Mouse (Mus musculus) layer of hippocampus, adult 11-12 months (tissue): ENCODE data around the gene Gng7.

Source experiments
- DNase-seq: peaks from one replicate; pipeline ENCODE4 v3.0.0; 2022; ENCODE audit warnings: low spot score

The Gng7 gene

GRCm38 (mm10) chr10:80899591-80900317, 115.0 kb downstream of the Gng7 start:
- DNase-seq: no peak

DNA sequence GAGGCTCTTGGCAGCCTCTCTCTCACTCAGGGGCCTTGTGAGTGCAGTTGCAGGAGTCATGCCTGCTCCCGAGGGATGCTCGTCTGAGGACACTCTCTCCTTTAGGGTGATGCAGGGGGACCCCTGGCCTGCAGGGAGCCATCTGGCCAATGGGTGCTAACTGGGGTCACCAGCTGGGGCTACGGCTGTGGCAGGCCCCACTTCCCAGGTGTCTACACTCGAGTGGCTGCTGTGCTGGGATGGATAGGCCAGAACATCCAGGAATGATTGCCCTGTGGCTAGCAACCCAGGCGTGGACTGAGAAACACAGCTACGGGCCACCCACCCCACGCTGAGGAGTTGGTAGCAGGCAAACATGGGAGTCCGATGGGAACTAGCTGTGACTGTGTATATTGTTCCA, 115.7 kb downstream of the Gng7 start:
- DNase-seq: no peak
